Mouse (Mus musculus): ENCODE measurements around the gene Slc38a9.

- TF ChIP-seq POLR2A (IDR thresholded peaks at IDR 0.05; ENCODE audit: insufficient read length, low read depth) (no peak), TCF12 (IDR thresholded peaks at IDR 0.05; ENCODE audit: insufficient read depth, poor library complexity, severe bottlenecking) (no peak), E2F4 (IDR thresholded peaks at IDR 0.05; ENCODE audit: insufficient read depth) (no peak), USF1 (IDR thresholded peaks at IDR 0.05; ENCODE audit: low read depth) (no peak), CEBPB (IDR thresholded peaks at IDR 0.05; ENCODE audit: insufficient read depth, poor library complexity, severe bottlenecking) (no peak), TCF3 (IDR thresholded peaks at IDR 0.05; ENCODE audit: insufficient read length, low read depth) (no peak)
Observed at GRCm38 (mm10) chr13:112666433-112667024, 6.0 kb downstream of the Slc38a9 start.

Data from myocyte (in vitro differentiated cells).